Mouse (Mus musculus) mouse embryonic stem cell (cell line): ENCODE measurements around the gene Sfn.

Experiments used
- in situ Hi-C, 2 experiments: fragments of 300-500 bp; cut with MboI; formaldehyde crosslinking; loops; 1 replicate in 1 of 2; 3 replicates in 1 of 2; pipeline ENCODE4 v1.14.3; 2019 to 2020; ENCODE audit warnings: low sequenced_read_pairs in 2 of 2, low pct_unique_long_range_greater_than_20kb in 1 of 2, mixed read lengths in 1 of 2; ENCODE audit not compliant: unreplicated experiment in 1 of 2

Sfn gene

DNA sequence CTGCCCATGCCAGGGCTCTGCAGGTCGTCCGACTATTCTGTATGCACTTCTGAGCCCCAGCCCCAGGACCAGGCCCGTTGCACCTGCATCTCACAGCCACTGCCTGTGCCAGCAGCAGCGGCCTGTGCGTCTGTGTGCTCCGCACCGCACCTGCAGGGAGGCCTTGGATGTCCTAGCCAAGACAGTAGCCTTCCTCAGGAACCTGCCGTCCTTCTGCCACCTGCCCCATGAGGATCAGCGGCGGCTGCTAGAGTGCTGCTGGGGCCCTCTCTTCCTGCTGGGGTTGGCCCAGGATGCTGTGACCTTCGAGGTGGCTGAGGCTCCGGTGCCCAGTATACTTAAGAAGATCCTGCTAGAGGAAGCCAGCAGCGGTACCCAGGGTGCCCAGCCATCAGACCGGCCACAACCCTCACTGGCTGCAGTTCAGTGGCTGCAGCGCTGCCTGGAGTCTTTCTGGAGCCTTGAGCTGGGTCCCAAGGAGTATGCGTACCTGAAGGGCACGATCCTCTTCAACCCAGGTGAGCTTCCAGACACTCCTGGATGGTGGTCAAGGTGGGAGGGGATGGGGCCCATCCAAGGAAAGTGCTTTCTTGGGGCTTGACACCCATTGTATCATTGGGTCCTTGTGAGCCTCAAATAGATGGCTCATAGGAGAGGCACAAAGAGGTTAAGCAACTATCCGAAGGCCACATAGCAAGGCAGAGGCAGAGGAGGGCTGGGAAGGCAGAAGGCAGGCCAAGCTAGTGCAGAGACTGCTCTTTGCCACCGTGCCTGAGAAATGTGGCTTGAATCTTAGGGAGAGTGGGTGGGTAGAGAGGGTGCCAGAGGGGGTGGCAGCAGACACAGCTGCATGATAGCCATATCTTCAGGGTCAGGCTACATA, 48.3 kb downstream of the Sfn start:
- in situ Hi-C loops, result no loop called here

DNA sequence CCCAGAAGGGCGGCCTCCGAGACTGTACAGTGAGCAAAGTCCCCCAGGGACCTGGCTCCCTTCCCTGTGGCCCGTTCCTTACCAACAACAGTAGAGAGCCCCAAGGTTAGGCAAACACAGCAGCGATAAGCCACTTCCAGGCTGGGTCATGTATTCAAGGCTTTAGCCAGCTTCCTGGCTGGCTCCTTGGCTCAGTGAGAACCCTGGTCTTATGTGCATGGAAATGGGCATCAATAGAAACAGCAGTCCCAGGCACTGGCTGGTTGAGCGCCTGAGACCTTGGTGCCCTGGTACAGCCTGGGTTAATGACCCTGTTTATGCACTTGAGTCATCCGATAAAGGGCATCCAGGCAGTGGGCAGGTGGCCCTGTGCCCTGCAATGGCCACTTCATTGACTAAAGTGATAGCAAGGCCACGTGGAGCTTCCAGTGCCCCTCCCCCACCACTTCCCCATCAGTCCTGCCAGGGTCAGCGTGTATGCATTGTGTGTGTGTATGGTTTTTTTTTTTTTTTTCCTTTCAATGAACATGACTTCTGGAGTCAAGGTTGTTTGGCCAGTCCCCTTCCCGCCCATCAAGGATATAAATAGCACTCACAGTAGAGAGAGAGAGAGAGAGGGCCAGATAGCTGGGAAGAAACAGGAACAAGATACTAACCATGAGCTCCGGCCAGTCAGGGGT, 49.1 kb downstream of the Sfn start, which contains the start of gene Nr0b2:
Gene Nr0b2, plus strand, starts transcription at position 609 of the 680 bp plus-strand sequence.
- in situ Hi-C loops, result no loop called here

DNA sequence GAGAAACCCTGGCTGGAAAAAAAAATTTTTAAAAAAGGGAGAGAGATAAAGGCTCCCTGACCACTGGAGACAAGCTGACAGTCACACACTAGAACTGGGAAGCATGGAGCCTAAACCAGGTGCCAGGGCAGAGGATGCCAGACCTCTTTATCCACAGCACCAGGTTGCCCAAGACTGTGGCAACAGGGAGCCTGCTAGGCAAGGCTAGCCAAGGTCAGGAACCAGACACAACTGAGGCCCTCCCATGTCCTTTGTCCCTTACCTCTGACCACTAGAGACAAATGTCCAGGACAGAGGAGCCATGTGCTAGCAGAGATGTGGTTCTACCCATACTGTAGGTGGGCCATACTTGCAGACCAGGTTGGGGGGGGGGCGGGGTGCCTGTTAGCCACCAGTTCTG, 49.9 kb downstream of the Sfn start:
- in situ Hi-C loops, result no loop called here
